ENCODE assay signal across 29 mouse cellular contexts in genomic region chr2:19119871-19120270, GRCm38 (mm10).
DNase-seq lines count a peak whose midpoint lies in the region; ATAC-seq and TF ChIP-seq lines count a peak whose summit lies in the region.
"Had no signal": no experiment of that assay in that cellular context is flagged by ENCODE, and none has a peak within 500 bp of the region (broad histone marks: within the 10 kb centered on the region; RNA-seq: fewer than 3 reads in every experiment).

No protein-coding gene starts in this region.

- DNase-seq in lung, postnatal 25 days (ENCODE audit: low spot score) = peak; percentile 14
- DNase-seq in lung, postnatal 4 days = no peak
- DNase-seq in spleen, adult 18-20 months = no peak
- no peak for DNase-seq in layer of hippocampus, adult 18-20 months (ENCODE audit: low spot score in 2 of 2)
- DNase-seq: adrenal gland, adult 2 months; cerebellum, adult 18-20 months; cerebellum, postnatal 10 days; gastrocnemius, postnatal 14 days; heart, adult 11 months; heart, postnatal 36 days; kidney, adult 8-10 months; kidney, postnatal 10 days; midbrain, embryonic 14.5 days; right cerebral cortex, postnatal 4 days; thymus, postnatal 4 days had no signal

- H3K4me1 ChIP-seq in bone marrow macrophage, adult 2 months (ENCODE audit: control insufficient read depth, insufficient read depth, low read length) = peaks cover 13% of the 10 kb centered on the region
- H3K4me1 ChIP-seq in heart, embryonic 12.5 days (replicated peaks) = peaks cover 3% of the 10 kb centered on the region; the same call in 1 of the 2 replicates
- H3K4me1 ChIP-seq: embryonic facial prominence, embryonic 10.5 days; embryonic facial prominence, embryonic 15.5 days; forebrain, embryonic 12.5 days; heart, embryonic 10.5 days; hindbrain, embryonic 13.5 days; limb, embryonic 12.5 days; neural tube, embryonic 12.5 days had no signal

- no peaks in the 10 kb centered on the region for H3K9me3 ChIP-seq in heart, embryonic 12.5 days (replicated peaks)
- H3K9me3 ChIP-seq: embryonic facial prominence, embryonic 10.5 days; embryonic facial prominence, embryonic 15.5 days; forebrain, embryonic 12.5 days; heart, embryonic 10.5 days; hindbrain, embryonic 13.5 days; limb, embryonic 12.5 days; neural tube, embryonic 12.5 days had no signal

- H3K36me3 ChIP-seq in macrophage (ENCODE audit: inconsistent target) = no peaks in the 10 kb centered on the region
- H3K36me3 ChIP-seq in heart, embryonic 12.5 days = no peaks in the 10 kb centered on the region
- H3K36me3 ChIP-seq: embryonic facial prominence, embryonic 10.5 days; embryonic facial prominence, embryonic 15.5 days; forebrain, embryonic 12.5 days; heart, embryonic 10.5 days; hindbrain, embryonic 13.5 days; limb, embryonic 12.5 days; neural tube, embryonic 12.5 days had no signal

- ATAC-seq in heart, embryonic 12.5 days (ENCODE audit: insufficient number of reproducible peaks, low FRiP score) = no peak
- ATAC-seq: activated CD4-positive, CD25-positive, alpha-beta regulatory T cell, adult 4 months; intestine, embryonic 16.5 days had no signal

- no peak overlapping the region for H3K9ac ChIP-seq in heart, embryonic 12.5 days
- H3K9ac ChIP-seq: embryonic facial prominence, embryonic 15.5 days; forebrain, embryonic 12.5 days; hindbrain, embryonic 13.5 days; limb, embryonic 12.5 days; neural tube, embryonic 12.5 days had no signal

- no peaks in the 10 kb centered on the region for H3K27me3 ChIP-seq in heart, embryonic 12.5 days (replicated peaks)
- H3K27me3 ChIP-seq: embryonic facial prominence, embryonic 15.5 days; forebrain, embryonic 12.5 days; hindbrain, embryonic 13.5 days; limb, embryonic 12.5 days; neural tube, embryonic 12.5 days had no signal

- WGBS in macrophage (ENCODE audit: missing documents) = 8% methylated on average over 1 of the region's 1 CpGs
- WGBS in heart, embryonic 12.5 days = 84% methylated on average over 1 of the region's 1 CpGs

- TF ChIP-seq CTCF in bone marrow macrophage, adult 2 months (IDR thresholded peaks at IDR 0.05; ENCODE audit: low read depth, low read length) = no peak

- TF ChIP-seq POLR2A in bone marrow macrophage, adult 2 months (IDR thresholded peaks at IDR 0.05; ENCODE audit: borderline replicate concordance, low read depth, low read length) = no peak

- H3K79me2 ChIP-seq in macrophage (ENCODE audit: inconsistent target) = no peaks in the 10 kb centered on the region

- peak overlapping the region; percentile 17; the same call in 1 of the 2 replicates for H3K27ac ChIP-seq in bone marrow macrophage, adult 2 months (ENCODE audit: insufficient read depth, low read depth, low read length)
- peak overlapping the region; percentile 15; the same call in 1 of the 2 replicates for H3K27ac ChIP-seq in macrophage
- no peak overlapping the region for H3K27ac ChIP-seq in heart, embryonic 12.5 days (ENCODE audit: poor library complexity, severe bottlenecking)
- H3K27ac ChIP-seq: embryonic facial prominence, embryonic 10.5 days; embryonic facial prominence, embryonic 15.5 days; forebrain, embryonic 12.5 days; heart, embryonic 10.5 days; hindbrain, embryonic 13.5 days; limb, embryonic 12.5 days; neural tube, embryonic 12.5 days had no signal

- H3K4me2 ChIP-seq in heart, embryonic 12.5 days = no peak overlapping the region
- H3K4me2 ChIP-seq: embryonic facial prominence, embryonic 15.5 days; forebrain, embryonic 12.5 days; hindbrain, embryonic 13.5 days; limb, embryonic 12.5 days; liver, embryonic 11.5 days; neural tube, embryonic 12.5 days had no signal

- H3K4me3 ChIP-seq in bone marrow macrophage, adult 2 months (ENCODE audit: insufficient read depth, low read length) = no peak overlapping the region
- H3K4me3 ChIP-seq in macrophage (ENCODE audit: inconsistent target) = no peak overlapping the region
- H3K4me3 ChIP-seq in heart, embryonic 12.5 days = no peak overlapping the region
- H3K4me3 ChIP-seq: embryonic facial prominence, embryonic 10.5 days; embryonic facial prominence, embryonic 15.5 days; forebrain, embryonic 12.5 days; heart, embryonic 10.5 days; hindbrain, embryonic 13.5 days; limb, embryonic 12.5 days; myocyte; neural tube, embryonic 12.5 days had no signal
